ENCODE assay signal across 9 mouse cellular contexts in genomic region chr11:97575075-97575474, GRCm38 (mm10). TPM values are rescaled to one million over a fixed set of nuclear protein-coding genes. Genes with fewer than 3 reads are reported as not detected.
DNase-seq lines count a peak whose midpoint lies in the region; ATAC-seq and TF ChIP-seq lines count a peak whose summit lies in the region.
"Had no signal": no experiment of that assay in that cellular context is flagged by ENCODE, and none has a peak within 500 bp of the region (broad histone marks: within the 10 kb centered on the region; RNA-seq: fewer than 3 reads in every experiment).

No protein-coding gene starts in this region.

- peaks cover 92% of the 10 kb centered on the region for H3K27me3 ChIP-seq in heart, embryonic 13.5 days (replicated peaks)
- peaks cover 59% of the 10 kb centered on the region for H3K27me3 ChIP-seq in liver, embryonic 14.5 days (ENCODE audit: control insufficient read depth, insufficient read depth, low read length)
- 0 out of 2 replicates have a peak, but pooled peaks cover 3% of the 10 kb centered on the region for H3K27me3 ChIP-seq in neural tube, embryonic 14.5 days (ENCODE audit: control insufficient read depth, insufficient read depth, low read length)

- H3K9me3 ChIP-seq in heart, embryonic 13.5 days = no peaks in the 10 kb centered on the region
- H3K9me3 ChIP-seq in liver, embryonic 14.5 days (ENCODE audit: control insufficient read depth, low read length) = no peaks in the 10 kb centered on the region
- no peaks in the 10 kb centered on the region for H3K9me3 ChIP-seq in neural tube, embryonic 14.5 days (ENCODE audit: control insufficient read depth, low read length)

- H3K4me2 ChIP-seq in heart, embryonic 13.5 days = peak overlapping the region; percentile 99
- H3K4me2 ChIP-seq in liver, embryonic 14.5 days (ENCODE audit: low read depth) = peak overlapping the region; percentile 65
- peak overlapping the region; percentile 89 for H3K4me2 ChIP-seq in neural tube, embryonic 14.5 days (ENCODE audit: low read depth, low read length)

- no peak for TF ChIP-seq CTCF in liver, embryonic 14.5 days (IDR thresholded peaks at IDR 0.05; ENCODE audit: low read depth)

- ATAC-seq in heart, embryonic 13.5 days (ENCODE audit: extremely low read depth, insufficient number of reproducible peaks, low FRiP score, low TSS enrichment) = no peak
- ATAC-seq in liver, embryonic 14.5 days (ENCODE audit: insufficient read depth) = no peak
- peak; percentile 60 for ATAC-seq in neural tube, embryonic 14.5 days (ENCODE audit: low read depth)
- ATAC-seq: Patski had no signal

- no peaks in the 10 kb centered on the region for H3K36me3 ChIP-seq in heart, embryonic 13.5 days
- H3K36me3 ChIP-seq in liver, embryonic 14.5 days (replicated peaks; ENCODE audit: control insufficient read depth, insufficient read depth, low read depth) = no peaks in the 10 kb centered on the region
- no peaks in the 10 kb centered on the region for H3K36me3 ChIP-seq in neural tube, embryonic 14.5 days (ENCODE audit: control insufficient read depth, insufficient read depth, low read length)

- DNase-seq in gastrocnemius, postnatal 10 days = peak; percentile 53
- DNase-seq in gastrocnemius, postnatal 25 days = no peak
- peak; percentile 93 for DNase-seq in cerebellum, adult 9-10 months
- peak; percentile 80 for DNase-seq in kidney, postnatal 14 days
- DNase-seq in liver, embryonic 14.5 days (ENCODE audit: low read depth in 3 of 3, low spot score in 3 of 3) = no peak
- DNase-seq in T-cell, adult 2 months (ENCODE audit: low spot score) = no peak

- H3K4me3 ChIP-seq in heart, embryonic 13.5 days = peak overlapping the region; percentile 72
- H3K4me3 ChIP-seq in liver, embryonic 14.5 days (ENCODE audit: insufficient read depth in 1 of 2, low read depth in 2 of 2, low read length in 2 of 2) = peak overlapping the region; percentile 26 to 54; a peak in 3 of 4 replicates
- H3K4me3 ChIP-seq in neural tube, embryonic 14.5 days (ENCODE audit: low read depth, low read length) = peak overlapping the region; percentile 90

- 1% methylated on average over 37 of the region's 62 CpGs for WGBS in heart, embryonic 13.5 days
- WGBS in liver, embryonic 14.5 days (ENCODE audit: insufficient replicate concordance) = 1% methylated on average over 56 of the region's 62 CpGs
- 0% methylated on average over 21 of the region's 62 CpGs for WGBS in neural tube, embryonic 14.5 days

- H3K27ac ChIP-seq in heart, embryonic 13.5 days (replicated peaks) = no peak overlapping the region
- H3K27ac ChIP-seq in liver, embryonic 14.5 days = no peak overlapping the region
- peak overlapping the region; percentile 93 for H3K27ac ChIP-seq in neural tube, embryonic 14.5 days (ENCODE audit: low read depth, low read length)

- H3K9ac ChIP-seq in heart, embryonic 13.5 days = peak overlapping the region; percentile 81
- H3K9ac ChIP-seq in liver, embryonic 14.5 days (replicated peaks) = no peak overlapping the region
- peak overlapping the region; percentile 97 for H3K9ac ChIP-seq in neural tube, embryonic 14.5 days (replicated peaks; ENCODE audit: low read depth, low read length)

- TF ChIP-seq EP300 in liver, embryonic 14.5 days (IDR thresholded peaks at IDR 0.05; ENCODE audit: low read depth) = no peak

- peaks cover 29% of the 10 kb centered on the region for H3K4me1 ChIP-seq in heart, embryonic 13.5 days
- no peaks in the 10 kb centered on the region for H3K4me1 ChIP-seq in liver, embryonic 14.5 days (replicated peaks; ENCODE audit: control insufficient read depth in 2 of 2, insufficient read depth in 2 of 2, low read length in 1 of 2)
- H3K4me1 ChIP-seq in neural tube, embryonic 14.5 days (ENCODE audit: control insufficient read depth, insufficient read depth, low read length) = peaks cover 52% of the 10 kb centered on the region

RNA-seq across cellular contexts. Expression of gene Srcin1, which starts 0.9 kb away (rescaled TPM):
- 1 to 10 TPM; 1.1 to 1.4 TPM for total RNA-seq in gastrocnemius, postnatal 10 days (2021)
- total RNA-seq in gastrocnemius, postnatal 25 days (2021) = under 1 TPM; 0.43 to 0.49 TPM
- polyA plus RNA-seq in heart, embryonic 13.5 days (2015; fragmentation: Nextera tagmentation; extraction: Ambion mirVana) = 0.03 and 0.08 TPM in 2 replicates
- 0.04 and 0.06 TPM in 2 replicates for polyA plus RNA-seq in liver, embryonic 14.5 days (2012; rRNA removed)
- polyA plus RNA-seq in liver, embryonic 14.5 days (2014; fragmentation: Nextera tagmentation; extraction: Ambion mirVana) = not detected in 2 replicates
- polyA plus RNA-seq in neural tube, embryonic 14.5 days (2014; fragmentation: Nextera tagmentation; extraction: Ambion mirVana) = 7.6 and 8.1 TPM in 2 replicates

RNA-seq across cellular contexts. Expression of gene Epop, which starts 54.4 kb away (rescaled TPM):
- total RNA-seq in gastrocnemius, postnatal 10 days (2021) = under 1 TPM; 0.59 to 0.68 TPM
- total RNA-seq in gastrocnemius, postnatal 25 days (2021) = 1 to 10 TPM; 1.2 to 1.6 TPM
- polyA plus RNA-seq in heart, embryonic 13.5 days (2015; fragmentation: Nextera tagmentation; extraction: Ambion mirVana) = 1.1 and 1.4 TPM in 2 replicates
- polyA plus RNA-seq in liver, embryonic 14.5 days (2012; rRNA removed) = 0.66 and 0.98 TPM in 2 replicates
- 0.34 and 0.38 TPM in 2 replicates for polyA plus RNA-seq in liver, embryonic 14.5 days (2014; fragmentation: Nextera tagmentation; extraction: Ambion mirVana)
- polyA plus RNA-seq in neural tube, embryonic 14.5 days (2014; fragmentation: Nextera tagmentation; extraction: Ambion mirVana) = 1.5 and 2.4 TPM in 2 replicates

Comparison
In these comparisons a context has a peak if more than half of its experiments do, and no peak if none do; other contexts are left out.
1. DNase-seq: peak in gastrocnemius, postnatal 10 days (single experiment), cerebellum, adult 9-10 months (single experiment) and kidney, postnatal 14 days (single experiment); none in gastrocnemius, postnatal 25 days (single experiment), liver, embryonic 14.5 days (0 of 3) and T-cell, adult 2 months (single experiment).
2. H3K4me3 ChIP-seq: peak in every context shown above with its lines; median percentile 90 in neural tube, embryonic 14.5 days; 72 in heart, embryonic 13.5 days; 40 in liver, embryonic 14.5 days.
3. Peak in every context shown above with its lines, with median percentiles within 50 percentile points of each other: H3K4me2 ChIP-seq.